Mouse (Mus musculus) liver, embryonic 16.5 days (tissue): ENCODE data around the gene Qprt. TPM values are rescaled to one million over a fixed set of nuclear protein-coding genes. Genes with fewer than 3 reads are reported as not detected.
A peak's percentile ranks its signal among the peaks of the same experiment; 100 is the strongest.

Source experiments
- ATAC-seq: fragments of 200-750 bp; cut with Nextera tagmentation; 2 replicates; pipeline ENCODE4 v1.8.0; 2017; ENCODE audit warnings: low read depth, mild to moderate bottlenecking, moderate number of reproducible peaks, moderate library complexity
- H3K27ac ChIP-seq: fragments of 300-500 bp; sonication (generic); 2 replicates; pipeline ENCODE4 v1.5.1; 2014; ENCODE audit warnings: mild to moderate bottlenecking, low read length
- H3K27me3 ChIP-seq: fragments of 300-500 bp; sonication (generic); 2 replicates; pipeline ENCODE4 v1.6.1; 2014; ENCODE audit warnings: low read depth, low read length, mixed read lengths; ENCODE audit not compliant: control insufficient read depth, insufficient read depth
- H3K36me3 ChIP-seq: fragments of 300-500 bp; sonication (generic); 2 replicates; pipeline ENCODE4 v1.6.1; 2014; ENCODE audit warnings: mild to moderate bottlenecking; ENCODE audit not compliant: control insufficient read depth, insufficient read depth
- H3K4me1 ChIP-seq: fragments of 300-500 bp; sonication (generic); 2 replicates; pipeline ENCODE4 v1.6.1; 2014; ENCODE audit warnings: low read depth, low read length, mixed read lengths; ENCODE audit not compliant: control insufficient read depth
- H3K4me2 ChIP-seq: fragments of 300-500 bp; sonication (generic); 2 replicates; pipeline ENCODE4 v1.6.1; 2014; ENCODE audit warnings: low read depth, low read length, mixed read lengths
- H3K4me3 ChIP-seq: fragments of 300-500 bp; sonication (generic); 2 replicates; pipeline ENCODE4 v1.5.1; 2014; ENCODE audit warnings: low read depth, mild to moderate bottlenecking, low read length
- H3K9ac ChIP-seq: fragments of 300-500 bp; sonication (generic); 2 replicates; pipeline ENCODE4 v1.6.1; 2014; ENCODE audit warnings: low read depth, low read length
- H3K9me3 ChIP-seq: fragments of 300-500 bp; sonication (generic); replicated peaks from 2 replicates; pipeline ENCODE4 v1.6.1; 2016; ENCODE audit warnings: low read length; ENCODE audit not compliant: control insufficient read depth
- WGBS: fragments of 180-500 bp; shearing (Covaris S2); extraction: QIAGEN DNeasy Blood & Tissue Kit; methylation state at CpG from one replicate; pipeline ENCODE4 v1.1.7; 2014; ENCODE audit not compliant: insufficient replicate concordance; 5-methylcytosine and 5-hydroxymethylcytosine counted together
- polyA plus RNA-seq: library from polyadenylated mRNA; unstranded; fragments of >200 nt; fragmentation: Nextera tagmentation; extraction: Ambion mirVana; gene quantifications from 2 replicates; pipeline ENCODE4 v1.2.1, GENCODE M21; 2015

The Qprt gene
- polyA plus RNA-seq, 1 experiment from 2014 or later: 76.6 TPM

DNA sequence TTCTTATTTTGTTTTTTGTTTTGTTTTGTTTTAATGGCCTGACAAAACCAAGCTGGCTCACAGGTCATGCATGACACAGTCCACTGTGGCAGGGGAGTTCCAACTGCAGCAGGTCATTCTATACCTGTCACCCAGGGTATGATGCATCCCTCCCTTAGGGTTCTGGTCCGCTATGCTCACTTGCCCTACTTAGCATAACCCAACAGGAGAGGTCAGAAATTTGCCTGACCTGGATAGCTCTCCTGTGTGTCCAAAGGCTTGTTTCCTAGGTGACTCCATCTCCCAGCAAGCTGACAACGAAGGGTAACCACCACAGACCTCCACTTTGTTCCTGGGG lies 24.2 kb upstream of the Qprt start:
- Histone ChIP-seq H3K9me3 (no peaks in the 10 kb centered on the region), H3K4me1 (peaks cover 20% of the 10 kb centered on the region), H3K36me3 (no peaks in the 10 kb centered on the region), H3K4me3 (no peak overlapping the region), H3K27me3 (no peaks in the 10 kb centered on the region), H3K27ac (no peak overlapping the region), H3K9ac (no peak overlapping the region), H3K4me2 (no peak overlapping the region)
- ATAC-seq: no peak
- WGBS: 45% methylated on average over 2 of the region's 2 CpGs

DNA sequence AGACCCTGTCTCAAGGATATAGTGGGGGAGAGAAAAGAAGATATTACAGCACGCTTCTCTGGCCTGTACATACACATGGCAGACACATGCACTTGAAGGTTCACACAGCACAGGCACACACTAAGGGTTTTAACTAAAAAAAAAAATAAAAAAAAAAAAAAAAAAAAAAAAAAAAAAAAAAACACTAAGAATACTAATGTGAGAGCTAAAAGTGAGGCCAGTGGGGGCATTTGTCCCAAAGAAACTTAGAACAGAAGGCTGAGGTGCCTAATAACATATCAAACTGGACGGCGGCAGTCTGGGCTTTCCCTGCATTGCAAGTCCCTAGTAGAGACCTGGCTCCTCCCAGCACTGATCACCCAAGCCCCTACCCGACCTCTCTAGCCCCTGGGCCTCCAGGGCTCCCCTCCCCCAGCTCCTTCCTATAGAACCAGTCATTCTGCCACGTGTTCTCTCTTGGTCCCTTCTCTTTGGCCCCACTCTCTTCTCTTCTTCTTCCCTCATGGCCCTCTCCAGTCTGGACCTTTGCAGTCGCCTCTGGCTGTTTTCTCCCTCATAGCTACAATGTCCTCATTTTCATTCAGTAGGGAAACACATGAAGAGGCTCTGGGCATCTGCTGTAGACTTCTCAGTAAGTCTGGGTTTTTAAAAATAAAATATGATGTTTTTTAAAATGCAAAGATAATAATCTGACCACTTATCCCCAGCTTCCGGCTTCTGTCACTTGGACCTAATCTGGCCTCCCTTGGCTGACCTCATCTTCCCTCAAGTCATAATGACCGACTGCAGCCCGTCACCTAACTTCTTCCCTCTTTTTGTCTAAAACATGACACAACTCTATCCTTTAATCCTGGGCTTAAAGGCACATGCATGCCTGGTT lies 23.6 kb upstream of the Qprt start:
- H3K27ac ChIP-seq: no peak overlapping the region

DNA sequence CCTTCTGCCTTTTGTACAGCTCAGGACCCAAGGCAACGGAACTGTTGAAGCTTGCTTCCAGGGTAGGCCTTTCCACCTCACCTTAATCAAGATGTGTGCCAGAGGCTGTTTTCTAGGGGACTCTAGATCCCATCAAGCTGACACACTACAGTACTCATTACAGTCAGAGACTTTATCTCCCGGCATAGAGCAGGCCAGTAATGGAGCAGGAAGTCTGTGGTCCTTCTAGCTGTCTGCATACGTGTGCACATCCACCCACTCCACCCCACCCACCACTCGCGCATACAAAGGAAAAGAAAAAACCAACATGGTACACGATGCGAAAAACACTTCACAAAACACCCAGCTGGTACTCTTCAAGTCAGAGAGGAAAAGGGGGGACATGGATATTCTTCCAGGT lies 22.4 kb upstream of the Qprt start:
- Histone ChIP-seq H3K27me3 (no peaks in the 10 kb centered on the region), H3K4me3 (no peak overlapping the region), H3K9ac (no peak overlapping the region), H3K4me1 (peaks cover 36% of the 10 kb centered on the region), H3K4me2 (0 out of 2 replicates have a peak overlapping the region, but pooled peaks have one; percentile 1), H3K9me3 (no peaks in the 10 kb centered on the region), H3K27ac (0 out of 2 replicates have a peak overlapping the region, but pooled peaks have one; percentile 2), H3K36me3 (no peaks in the 10 kb centered on the region)
- ATAC-seq: peak; percentile 44
- WGBS: 31% methylated on average over 7 of the region's 7 CpGs

More for the DNA sequence above, 23.6 kb upstream of the Qprt start:
- Histone ChIP-seq H3K4me3 (no peak overlapping the region), H3K9ac (no peak overlapping the region), H3K27me3 (no peaks in the 10 kb centered on the region), H3K9me3 (no peaks in the 10 kb centered on the region), H3K36me3 (no peaks in the 10 kb centered on the region), H3K4me2 (no peak overlapping the region), H3K4me1 (peaks cover 24% of the 10 kb centered on the region)
- 33% methylated on average over 9 of the region's 9 CpGs for WGBS
- no peak for ATAC-seq

DNA sequence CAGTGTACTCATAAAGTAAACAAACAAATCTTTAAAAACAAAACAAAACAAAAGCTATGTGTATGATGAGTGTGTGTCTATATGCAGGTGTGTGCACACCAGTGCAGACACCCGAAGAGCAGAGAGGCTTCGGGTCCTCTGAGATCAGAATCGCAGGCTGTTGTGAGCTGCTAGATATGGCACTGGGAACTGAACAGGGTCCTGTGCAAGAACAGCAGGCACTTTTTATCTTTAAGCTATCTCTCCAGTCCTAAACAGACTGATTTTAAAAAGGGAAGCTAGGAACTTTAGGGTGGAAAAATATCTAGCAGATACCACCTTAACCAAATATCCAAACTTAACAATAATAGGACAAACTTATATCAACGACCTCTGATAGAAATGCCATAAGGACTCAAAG lies 20.6 kb upstream of the Qprt start:
- peaks cover 44% of the 10 kb centered on the region for H3K4me1 ChIP-seq
- no peaks in the 10 kb centered on the region for H3K27me3 ChIP-seq
- H3K27ac ChIP-seq: no peak overlapping the region
- WGBS: 45% methylated on average over 4 of the region's 4 CpGs
- no peaks in the 10 kb centered on the region for H3K9me3 ChIP-seq
- H3K4me3 ChIP-seq: no peak overlapping the region
- no peak for ATAC-seq
- H3K9ac ChIP-seq: no peak overlapping the region
- no peak overlapping the region for H3K4me2 ChIP-seq
- H3K36me3 ChIP-seq: no peaks in the 10 kb centered on the region

DNA sequence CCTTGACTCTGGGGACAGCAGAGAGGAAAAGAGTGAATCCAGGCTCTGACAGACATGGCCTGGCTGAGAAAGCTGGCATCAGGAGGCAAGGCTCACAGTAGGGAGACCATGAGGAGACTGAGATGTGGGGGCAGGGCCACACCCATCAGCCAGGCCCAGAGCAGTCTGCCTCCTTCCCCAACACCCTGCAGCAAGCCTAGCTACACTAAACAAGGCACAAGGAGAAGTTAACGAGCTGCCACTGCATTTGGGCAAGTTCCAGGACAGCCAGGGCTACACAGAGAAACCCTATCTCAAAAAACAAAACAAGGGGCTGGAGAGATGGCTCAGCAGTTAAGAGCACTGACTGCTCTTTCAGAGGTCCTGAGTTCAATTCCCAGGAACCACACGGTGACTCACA lies 20.2 kb upstream of the Qprt start:
- ATAC-seq: no peak
- peaks cover 49% of the 10 kb centered on the region for H3K4me1 ChIP-seq
- no peak overlapping the region for H3K9ac ChIP-seq
- no peaks in the 10 kb centered on the region for H3K9me3 ChIP-seq
- no peak overlapping the region for H3K4me3 ChIP-seq
- H3K27ac ChIP-seq: peak overlapping the region; percentile 20; the same call in 1 of the 2 replicates
- no peaks in the 10 kb centered on the region for H3K36me3 ChIP-seq
- H3K4me2 ChIP-seq: no peak overlapping the region
- 11% methylated on average over 2 of the region's 2 CpGs for WGBS
- H3K27me3 ChIP-seq: no peaks in the 10 kb centered on the region

DNA sequence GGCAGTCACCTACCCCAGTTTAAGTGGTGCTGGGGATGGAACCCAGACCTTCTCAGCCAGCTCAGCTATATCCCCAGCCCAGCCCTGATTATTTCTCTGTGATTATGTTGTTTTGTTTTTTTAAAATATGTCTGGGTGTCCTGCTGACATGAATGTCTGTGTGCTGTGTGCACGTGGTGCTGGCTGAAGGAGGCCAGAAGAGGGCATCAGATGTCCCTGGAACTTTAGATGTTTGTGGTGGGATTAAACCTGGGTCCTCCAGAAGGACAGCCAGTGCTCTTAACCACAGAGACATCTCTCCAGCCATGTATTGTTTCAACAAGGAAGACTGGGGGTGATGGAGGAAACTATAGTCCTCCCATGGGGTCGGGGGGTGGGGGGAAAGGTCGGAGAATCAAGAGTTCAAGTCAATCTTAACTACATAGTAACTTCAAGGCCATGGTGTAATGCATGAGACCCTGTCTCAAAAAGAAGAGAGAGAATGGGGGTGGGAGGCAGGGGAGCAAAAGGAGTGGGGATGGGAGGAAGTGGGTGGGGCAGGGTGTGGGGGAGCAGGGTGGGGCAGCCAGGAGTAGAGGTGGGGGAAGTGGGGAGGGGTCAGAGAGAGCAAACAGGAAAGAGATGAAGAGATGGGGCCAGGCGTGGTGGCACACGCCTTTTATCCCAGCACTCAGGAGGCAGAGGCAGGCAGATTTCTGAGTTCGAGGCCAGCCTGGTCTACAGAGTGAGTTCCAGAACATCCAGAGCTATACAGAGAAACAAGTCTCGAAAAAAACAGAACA lies 18.8 kb upstream of the Qprt start:
- H3K4me1 ChIP-seq: peaks cover 62% of the 10 kb centered on the region
- H3K27ac ChIP-seq: peak overlapping the region; percentile 89
- ATAC-seq: no peak
- H3K9me3 ChIP-seq: no peaks in the 10 kb centered on the region
- H3K4me2 ChIP-seq: no peak overlapping the region
- H3K36me3 ChIP-seq: no peaks in the 10 kb centered on the region
- H3K4me3 ChIP-seq: no peak overlapping the region
- no peak overlapping the region for H3K9ac ChIP-seq
- WGBS: 39% methylated on average over 7 of the region's 7 CpGs
- H3K27me3 ChIP-seq: no peaks in the 10 kb centered on the region

DNA sequence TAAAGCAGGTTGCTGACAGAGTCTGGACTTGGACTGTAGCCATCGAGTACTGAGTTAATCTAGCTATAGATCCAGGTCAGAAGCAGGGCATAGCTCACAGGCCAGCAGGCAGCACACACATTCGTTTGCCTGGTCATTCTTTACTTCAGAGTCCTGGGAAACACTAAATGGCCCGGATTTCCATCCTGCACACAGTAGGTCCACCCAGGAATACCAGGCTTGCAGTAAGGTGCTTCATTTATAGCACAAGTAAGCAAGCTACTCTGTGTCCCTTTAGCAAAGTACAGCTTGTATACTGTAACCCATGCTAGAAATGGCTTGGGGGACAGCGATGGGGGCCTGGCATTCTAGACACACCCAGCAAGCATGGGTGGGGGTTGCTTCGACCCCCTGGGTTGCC lies 17.5 kb upstream of the Qprt start:
- Histone ChIP-seq H3K27ac (peak overlapping the region; percentile 89), H3K36me3 (no peaks in the 10 kb centered on the region), H3K4me1 (peaks cover 68% of the 10 kb centered on the region), H3K27me3 (no peaks in the 10 kb centered on the region), H3K9me3 (no peaks in the 10 kb centered on the region), H3K4me2 (peak overlapping the region; percentile 42), H3K9ac (0 out of 2 replicates have a peak overlapping the region, but pooled peaks have one; percentile 15), H3K4me3 (no peak overlapping the region)
- 19% methylated on average over 5 of the region's 5 CpGs for WGBS
- no peak for ATAC-seq

DNA sequence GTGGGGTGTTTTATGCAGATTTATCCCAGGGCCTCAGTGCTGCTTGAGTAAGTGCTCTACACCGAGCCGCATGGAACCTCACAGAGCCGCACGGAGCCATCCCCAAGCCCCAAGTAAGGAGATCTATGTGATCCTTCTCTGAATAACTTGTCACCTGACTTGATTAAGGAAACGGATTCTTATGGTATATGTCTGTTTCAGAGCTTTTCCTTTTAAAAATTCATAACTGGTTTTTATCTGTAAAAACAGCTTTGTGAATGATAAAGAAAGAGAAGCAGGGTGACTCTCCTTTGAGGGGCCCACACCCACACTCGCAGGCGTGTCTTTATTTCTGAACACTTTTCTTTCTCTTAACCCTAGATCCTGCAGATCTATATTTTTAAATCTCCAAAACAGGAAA lies 17.1 kb upstream of the Qprt start:
- Histone ChIP-seq H3K27ac (peak overlapping the region; percentile 89), H3K27me3 (no peaks in the 10 kb centered on the region), H3K9me3 (no peaks in the 10 kb centered on the region), H3K9ac (no peak overlapping the region), H3K36me3 (no peaks in the 10 kb centered on the region), H3K4me1 (peaks cover 66% of the 10 kb centered on the region), H3K4me3 (no peak overlapping the region), H3K4me2 (peak overlapping the region; percentile 42)
- ATAC-seq: peak; percentile 44
- WGBS: 27% methylated on average over 7 of the region's 7 CpGs
